Mouse (Mus musculus) liver, postnatal 0 days (tissue): ENCODE results near the gene Mogat2. TPM values are rescaled to one million over a fixed set of nuclear protein-coding genes. Genes with fewer than 3 reads are reported as not detected.

Source experiments
- ATAC-seq: fragments of 200-750 bp; cut with Nextera tagmentation; 2 replicates; pipeline ENCODE4 v1.8.0; 2017; ENCODE audit warnings: mild to moderate bottlenecking, moderate library complexity
- DNase-seq: peaks from one replicate; pipeline ENCODE4 v3.0.0-alpha.2; 2016
- H3K27ac ChIP-seq: fragments of 300-500 bp; sonication (generic); 2 replicates; pipeline ENCODE4 v1.5.1; 2014; ENCODE audit warnings: antibody characterized with exemption, moderate library complexity, mild to moderate bottlenecking, low read depth
- H3K27me3 ChIP-seq: fragments of 300-500 bp; sonication (generic); 2 replicates; pipeline ENCODE4 v1.6.1; 2014; ENCODE audit warnings: low read length, control low read depth, mixed read lengths; ENCODE audit not compliant: insufficient read depth
- H3K36me3 ChIP-seq: fragments of 300-500 bp; sonication (generic); replicated peaks from 2 replicates; pipeline ENCODE4 v1.6.1; 2014; ENCODE audit warnings: mild to moderate bottlenecking, control low read depth, low read length, moderate library complexity, mixed read lengths; ENCODE audit not compliant: insufficient read depth
- H3K4me1 ChIP-seq: fragments of 300-500 bp; sonication (generic); 2 replicates; pipeline ENCODE4 v1.6.1; 2014; ENCODE audit warnings: antibody characterized with exemption, mild to moderate bottlenecking, control low read depth; ENCODE audit not compliant: insufficient read depth
- H3K4me2 ChIP-seq: fragments of 300-500 bp; sonication (generic); 2 replicates; pipeline ENCODE4 v1.6.1; 2014; ENCODE audit warnings: low read depth, mild to moderate bottlenecking, low read length, moderate library complexity, mixed read lengths
- H3K4me3 ChIP-seq: fragments of 300-500 bp; sonication (generic); 2 replicates; pipeline ENCODE4 v1.5.1; 2014; ENCODE audit warnings: low read depth, low read length
- H3K9ac ChIP-seq: fragments of 300-500 bp; sonication (generic); replicated peaks from 2 replicates; pipeline ENCODE4 v1.6.1; 2014; ENCODE audit warnings: mild to moderate bottlenecking, moderate library complexity
- H3K9me3 ChIP-seq: fragments of 300-500 bp; sonication (generic); 2 replicates; pipeline ENCODE4 v1.6.1; 2016; ENCODE audit warnings: mild to moderate bottlenecking, control low read depth, low read length, mixed read lengths
- CTCF ChIP-seq: sonication (generic); IDR thresholded peaks from 2 replicates; pipeline ENCODE4 v1.5.1; 2016; ENCODE audit warnings: antibody characterized with exemption, low read depth
- EP300 ChIP-seq: IDR thresholded peaks from 2 replicates; pipeline ENCODE4 v1.6.1; 2016; ENCODE audit warnings: antibody characterized with exemption, low read depth, mild to moderate bottlenecking
- WGBS: fragments of 180-500 bp; shearing (Covaris S2); extraction: QIAGEN DNeasy Blood & Tissue Kit; methylation state at CpG from one replicate; pipeline ENCODE4 v1.1.7; 2014; ENCODE audit not compliant: insufficient replicate concordance; 5-methylcytosine and 5-hydroxymethylcytosine counted together
- polyA plus RNA-seq: library from polyadenylated mRNA; unstranded; fragments of >200 nt; fragmentation: Nextera tagmentation; extraction: Ambion mirVana; gene quantifications from 2 replicates; pipeline ENCODE4 v1.2.1, GENCODE M21; 2015

The Mogat2 gene
- polyA plus RNA-seq, 1 experiment from 2014 or later: 4.0 TPM

- WGBS: 44% methylated on average over 9 of the region's 9 CpGs
- no peaks in the 10 kb centered on the region for H3K36me3 ChIP-seq
- TF ChIP-seq EP300 (no peak), CTCF (no peak)
- no peak overlapping the region for H3K4me2 ChIP-seq
- H3K9me3 ChIP-seq: no peaks in the 10 kb centered on the region
- peaks cover 58% of the 10 kb centered on the region for H3K27me3 ChIP-seq
- no peak overlapping the region for H3K27ac ChIP-seq
- peaks cover 7% of the 10 kb centered on the region for H3K4me1 ChIP-seq
- H3K9ac ChIP-seq: no peak overlapping the region
- no peak for DNase-seq
- no peak overlapping the region for H3K4me3 ChIP-seq
- ATAC-seq: no peak
Observed at GRCm38 (mm10) chr7:99271630-99272029, 33.2 kb upstream of the Mogat2 start.

GRCm38 (mm10) chr7:99268951-99269945, 30.8 kb upstream of the Mogat2 start:
- DNase-seq: no peak
- no peak overlapping the region for H3K27ac ChIP-seq
- WGBS: 12% methylated on average over 38 of the region's 42 CpGs
- ATAC-seq: no peak
- no peak overlapping the region; the same call in 1 of the 2 replicates for H3K4me2 ChIP-seq
- no peaks in the 10 kb centered on the region for H3K9me3 ChIP-seq
- no peak for TF ChIP-seq CTCF
- TF ChIP-seq EP300: no peak
- H3K4me3 ChIP-seq: no peak overlapping the region
- no peak overlapping the region for H3K9ac ChIP-seq
- peaks cover 76% of the 10 kb centered on the region for H3K27me3 ChIP-seq
- peaks cover 7% of the 10 kb centered on the region for H3K4me1 ChIP-seq
- H3K36me3 ChIP-seq: no peaks in the 10 kb centered on the region

GRCm38 (mm10) chr7:99268506-99268900, 30.1 kb upstream of the Mogat2 start:
- no peak overlapping the region for H3K9ac ChIP-seq
- WGBS: 2% methylated on average over 29 of the region's 29 CpGs
- TF ChIP-seq EP300 (no peak), CTCF (no peak)
- no peaks in the 10 kb centered on the region for H3K36me3 ChIP-seq
- peaks cover 7% of the 10 kb centered on the region for H3K4me1 ChIP-seq
- DNase-seq (no peak), ATAC-seq (no peak)
- H3K27me3 ChIP-seq: peaks cover 75% of the 10 kb centered on the region
- no peaks in the 10 kb centered on the region for H3K9me3 ChIP-seq
- H3K4me2 ChIP-seq: peak overlapping the region; percentile 59
- peak overlapping the region; percentile 32 for H3K4me3 ChIP-seq
- H3K27ac ChIP-seq: no peak overlapping the region

GRCm38 (mm10) chr7:99267897-99268505, 29.6 kb upstream of the Mogat2 start:
- Histone ChIP-seq H3K27ac (no peak overlapping the region), H3K4me3 (peak overlapping the region; percentile 32), H3K36me3 (no peaks in the 10 kb centered on the region), H3K4me2 (peak overlapping the region; percentile 59), H3K4me1 (peaks cover 7% of the 10 kb centered on the region), H3K9ac (no peak overlapping the region), H3K27me3 (peaks cover 70% of the 10 kb centered on the region), H3K9me3 (no peaks in the 10 kb centered on the region)
- TF ChIP-seq CTCF: no peak
- TF ChIP-seq EP300: no peak
- WGBS: under 1% methylated on average over 59 of the region's 59 CpGs
- no peak for ATAC-seq
- DNase-seq: peak; percentile 39

GRCm38 (mm10) chr7:99267251-99267896, 29.0 kb upstream of the Mogat2 start, which contains the start of gene Map6:
TSS of gene Map6 (plus strand) at chr7:99267447.
- 4% methylated on average over 34 of the region's 34 CpGs for WGBS
- ATAC-seq: no peak
- no peak for DNase-seq

GRCm38 (mm10) chr7:99264597-99264996, 26.2 kb upstream of the Mogat2 start:
- H3K27ac ChIP-seq: no peak overlapping the region
- DNase-seq: no peak
- H3K9ac ChIP-seq: no peak overlapping the region
- no peaks in the 10 kb centered on the region for H3K36me3 ChIP-seq
- TF ChIP-seq CTCF (no peak), EP300 (no peak)
- peaks cover 46% of the 10 kb centered on the region for H3K27me3 ChIP-seq
- no peak overlapping the region for H3K4me2 ChIP-seq
- H3K4me3 ChIP-seq: no peak overlapping the region
- H3K9me3 ChIP-seq: no peaks in the 10 kb centered on the region
- ATAC-seq: no peak
- peaks cover 7% of the 10 kb centered on the region for H3K4me1 ChIP-seq

More at GRCm38 (mm10) chr7:99267251-99267896, 29.0 kb upstream of the Mogat2 start, which contains the start of gene Map6:
- H3K36me3 ChIP-seq: no peaks in the 10 kb centered on the region
- H3K4me1 ChIP-seq: peaks cover 7% of the 10 kb centered on the region
- peak within 1 kb of the TSS; percentile 32 for H3K4me3 ChIP-seq
- no peak for TF ChIP-seq CTCF
- no peak for TF ChIP-seq EP300
- H3K9ac ChIP-seq: no peak within 1 kb of the TSS
- no peak within 1 kb of the TSS for H3K27ac ChIP-seq
- peaks cover 66% of the 10 kb centered on the region for H3K27me3 ChIP-seq
- H3K4me2 ChIP-seq: peak within 1 kb of the TSS; percentile 59
- no peaks in the 10 kb centered on the region for H3K9me3 ChIP-seq
